Mouse (Mus musculus): ENCODE measurements around the gene Kcnma1.

DNA sequence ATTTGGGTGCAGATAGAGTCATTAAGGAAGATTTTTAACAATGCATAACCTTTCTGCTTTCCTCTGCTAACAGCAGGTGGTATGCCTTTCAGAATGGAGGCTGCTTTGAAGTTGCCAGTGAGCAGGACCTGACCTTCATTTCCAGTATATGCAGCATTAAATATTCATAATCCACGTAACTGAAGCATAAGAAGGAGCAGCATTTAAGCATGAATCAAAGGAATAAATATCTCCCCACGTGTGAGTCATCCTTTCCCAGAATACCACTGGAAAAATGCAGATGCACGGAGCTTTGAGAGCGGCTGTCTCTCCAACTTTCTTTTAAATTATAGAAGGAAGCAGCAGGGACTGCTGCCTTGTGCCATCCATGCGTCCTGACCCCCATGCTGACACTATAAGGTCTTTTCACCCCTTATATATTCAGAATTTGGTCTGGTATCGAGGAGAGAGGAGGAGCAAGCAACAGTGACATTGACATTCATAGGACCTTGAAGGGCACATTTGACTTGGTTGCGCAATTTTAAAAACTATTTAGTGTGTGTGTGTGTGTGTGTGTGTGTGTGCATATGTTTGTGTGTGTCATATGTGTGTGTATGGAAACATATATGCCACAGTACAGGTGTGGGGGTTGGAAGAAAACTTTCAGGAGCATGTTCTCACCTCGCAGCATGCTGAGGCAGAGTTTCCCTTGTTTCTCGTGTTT, 368.8 kb downstream of the Kcnma1 start:
- TF ChIP-seq ZC3H11A (IDR thresholded peaks at IDR 0.05; ENCODE audit: borderline replicate concordance, low read depth, low read length) (no peak), HCFC1 (IDR thresholded peaks at IDR 0.05; ENCODE audit: borderline replicate concordance, insufficient read depth, low read length) (no peak), MAFK (IDR thresholded peaks at IDR 0.05; ENCODE audit: insufficient read depth, low read depth, low read length) (no peak)

All from ES-E14 (cell line).